Mouse (Mus musculus) left cerebral cortex, postnatal 14 days (tissue): ENCODE data around the gene Rsph14. TPM values are rescaled to one million over a fixed set of nuclear protein-coding genes. Genes with fewer than 3 reads are reported as not detected.

ENCODE experiments used
- DNase-seq, 2 experiments: peaks; one replicate each; pipeline ENCODE4 v3.0.0; 2021 to 2022; ENCODE audit warnings: low spot score in 2 of 2, mixed read lengths in 1 of 2
- intact Hi-C: fragments of 180-260 bp; cut with DNase I; formaldehyde crosslinking; loops from one replicate; pipeline ENCODE4 v1.15.1; 2025
- total RNA-seq, 2 experiments: library from RNA; stranded (reverse); gene quantifications; 2 replicates each; pipeline ENCODE4 v1.2.3; 2021

Gene Rsph14
- total RNA-seq, 2 experiments from 2014 or later, result 0.93 to 1.1 TPM

DNA sequence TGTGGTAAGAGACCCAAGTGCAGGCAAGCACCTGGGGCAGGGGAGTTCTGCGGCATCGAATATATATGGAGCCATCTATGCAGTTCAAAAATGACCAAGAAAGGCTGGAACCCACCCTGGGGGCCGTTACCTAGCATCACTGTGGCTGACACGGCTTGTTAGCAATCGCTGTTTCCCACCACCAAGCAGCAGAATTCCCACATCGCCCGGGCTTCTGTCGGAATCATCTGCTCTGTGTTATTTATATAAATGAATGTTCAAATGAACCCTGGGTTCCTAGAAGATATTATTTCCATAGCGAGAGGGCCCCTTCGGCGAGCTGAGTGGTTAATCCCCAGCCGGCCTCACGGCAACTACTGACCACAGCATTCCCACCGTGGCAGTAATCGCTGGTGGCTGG is 21.7 kb downstream of the Rsph14 start:
- intact Hi-C loops, result no loop called here
- peak; percentile 53 to 61 for DNase-seq

DNA sequence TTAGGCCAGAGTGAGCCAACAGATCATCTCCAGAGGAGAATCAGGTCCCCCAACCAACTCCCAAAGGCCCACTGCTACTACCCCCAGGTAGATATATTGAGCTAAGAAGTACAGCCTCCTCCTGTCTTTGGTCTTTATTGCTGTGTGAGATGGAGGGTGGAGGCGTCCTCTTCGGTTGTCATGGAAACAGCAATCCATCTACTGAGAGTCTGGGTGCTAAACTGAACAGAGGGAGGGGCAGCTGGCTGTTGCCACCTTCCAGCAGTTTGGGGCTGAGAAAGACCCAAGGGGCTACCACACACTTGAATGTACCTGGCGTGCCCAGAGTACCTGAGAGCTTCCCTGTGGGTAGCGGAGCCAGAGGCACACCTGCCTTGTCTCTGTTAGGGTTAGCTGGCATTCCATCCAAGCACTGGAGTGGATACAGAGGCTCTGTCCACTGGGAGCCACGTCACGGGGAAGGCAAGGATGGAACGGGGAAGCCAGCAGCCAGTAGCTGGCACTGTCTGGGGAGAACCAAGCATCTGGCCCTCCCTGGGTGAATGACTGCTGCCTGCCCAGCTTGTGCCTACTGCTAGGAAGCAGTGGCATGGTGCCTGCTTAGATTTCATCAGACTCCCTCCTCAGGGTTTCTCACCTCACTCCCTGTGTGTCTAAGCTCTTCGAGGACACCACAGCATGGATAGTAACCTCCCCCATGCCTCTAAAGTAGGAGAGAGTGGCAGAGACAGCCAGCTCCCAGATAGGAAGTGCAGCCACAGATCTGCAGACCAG is 25.3 kb downstream of the Rsph14 start:
- intact Hi-C loops, result no loop called here
- DNase-seq, result peak; percentile 75 to 92

DNA sequence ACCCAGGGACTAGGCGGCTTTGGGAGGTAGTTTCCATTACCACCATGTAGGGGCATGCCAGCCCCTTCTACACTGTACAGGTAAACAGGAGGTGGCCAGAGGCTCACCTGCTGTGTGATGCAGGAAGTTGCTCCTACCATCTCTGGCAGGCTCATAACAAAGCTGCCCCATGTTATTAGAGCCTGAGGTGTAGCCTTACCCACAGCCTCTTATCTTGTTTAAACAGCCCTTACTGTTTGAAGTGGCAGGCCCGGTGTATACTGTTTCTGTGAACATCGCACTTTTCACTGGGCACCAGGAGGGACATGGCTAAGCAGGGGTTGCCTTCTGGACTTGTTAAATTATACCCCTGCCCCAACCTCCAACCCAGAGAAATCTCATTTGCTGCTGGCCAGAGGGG is 28.3 kb downstream of the Rsph14 start:
- intact Hi-C loops, result no loop called here
- DNase-seq, result no peak

DNA sequence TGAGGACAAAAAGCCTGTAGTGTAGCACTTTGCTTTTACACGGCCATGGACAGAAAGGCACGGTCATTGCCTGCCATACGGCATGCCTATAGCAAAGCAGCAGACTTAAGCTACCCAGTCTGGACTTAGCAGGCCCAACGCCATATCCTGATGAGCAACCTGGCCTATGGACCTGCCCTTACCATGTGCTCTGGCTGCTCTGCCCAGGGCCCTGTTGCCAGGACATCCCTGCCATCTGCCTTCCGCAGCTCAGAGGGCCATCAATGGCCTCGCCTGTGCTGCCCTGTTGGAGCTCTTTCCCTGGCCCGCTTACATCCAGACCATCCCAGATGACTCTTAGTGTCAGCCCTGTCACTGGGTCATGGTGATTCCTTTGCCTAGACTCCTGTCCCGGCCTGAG is 31.0 kb downstream of the Rsph14 start:
- DNase-seq, result no peak
- intact Hi-C loops, result no loop called here

DNA sequence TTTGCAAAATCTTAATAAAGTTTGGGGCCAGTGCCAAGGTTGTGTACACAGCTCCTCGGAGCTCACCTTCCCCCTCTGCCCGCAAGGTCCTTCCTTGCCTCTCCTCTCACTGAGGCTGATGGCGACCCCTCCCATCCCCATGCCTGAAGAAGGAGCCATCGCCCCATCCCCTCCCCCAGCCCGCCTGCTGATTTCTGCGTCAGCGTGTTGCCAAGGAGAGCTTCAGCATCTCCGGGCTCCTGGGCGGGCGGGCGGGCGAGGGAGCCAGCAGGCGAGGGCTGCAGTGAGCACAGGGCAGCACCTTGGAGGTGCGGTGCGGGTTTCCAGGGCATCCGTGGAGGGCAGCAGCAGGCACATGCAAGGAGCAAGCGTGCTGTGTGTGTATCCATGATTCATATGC is 37.0 kb downstream of the Rsph14 start:
- intact Hi-C loops, result no loop called here
- peak; percentile 33 to 63 for DNase-seq

DNA sequence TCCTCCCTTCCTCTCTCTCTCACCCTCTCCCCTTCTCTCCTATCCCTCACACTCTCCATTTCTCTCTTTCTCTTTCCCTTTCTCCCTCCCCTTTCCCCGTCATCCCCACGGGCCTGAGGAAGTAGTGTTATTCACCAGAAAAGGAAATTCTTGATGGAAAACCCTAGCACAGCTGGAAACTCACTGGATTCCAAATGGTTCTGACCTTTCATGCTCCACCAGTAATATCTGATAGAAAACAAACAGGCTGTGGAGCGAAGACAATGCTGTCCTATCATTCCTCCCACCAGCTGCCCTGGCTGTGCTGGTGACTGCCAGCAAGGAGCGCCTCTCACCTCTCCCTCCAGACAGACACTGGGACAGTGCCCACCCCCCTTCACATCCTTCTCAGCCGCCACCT is 37.5 kb downstream of the Rsph14 start:
- intact Hi-C loops, result no loop called here
- DNase-seq, result no peak

DNA sequence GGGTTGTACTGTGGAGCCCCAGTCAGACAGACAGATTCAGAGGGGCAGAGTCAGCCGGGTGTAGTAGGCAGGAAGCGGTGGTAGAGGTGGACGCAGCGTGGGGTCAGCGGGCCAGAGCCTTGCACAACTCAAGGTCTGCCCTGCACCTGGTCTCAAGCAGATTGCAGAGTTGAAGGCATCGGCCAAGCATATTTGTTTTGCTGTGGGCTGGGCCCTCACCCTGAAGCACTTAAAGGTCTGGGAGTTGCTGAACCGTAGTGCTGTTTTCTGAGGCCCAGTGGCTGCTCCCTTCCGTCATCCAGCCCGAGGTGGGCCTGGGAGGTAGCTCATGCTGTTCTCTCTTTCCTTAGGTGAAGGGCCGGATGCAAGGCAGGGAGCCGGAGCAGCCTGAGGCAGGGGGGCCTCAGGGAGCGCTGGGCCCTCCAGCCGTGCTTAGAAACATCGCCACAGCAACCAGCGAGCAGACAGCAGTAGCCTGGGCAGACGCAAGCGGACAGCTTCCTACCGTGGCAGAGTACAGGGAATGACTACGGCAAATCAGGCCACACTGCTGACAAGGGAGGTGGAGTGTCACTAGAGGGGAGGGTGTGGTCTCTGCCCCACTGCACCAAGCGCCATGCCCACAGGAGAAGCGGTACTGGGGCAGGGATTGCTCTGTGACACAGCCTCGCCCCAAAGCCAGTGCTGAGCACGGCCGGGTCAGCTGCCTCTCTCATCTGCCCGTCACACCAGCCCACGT is 41.6 kb downstream of the Rsph14 start:
- intact Hi-C loops, result no loop called here
- DNase-seq, result no peak

DNA sequence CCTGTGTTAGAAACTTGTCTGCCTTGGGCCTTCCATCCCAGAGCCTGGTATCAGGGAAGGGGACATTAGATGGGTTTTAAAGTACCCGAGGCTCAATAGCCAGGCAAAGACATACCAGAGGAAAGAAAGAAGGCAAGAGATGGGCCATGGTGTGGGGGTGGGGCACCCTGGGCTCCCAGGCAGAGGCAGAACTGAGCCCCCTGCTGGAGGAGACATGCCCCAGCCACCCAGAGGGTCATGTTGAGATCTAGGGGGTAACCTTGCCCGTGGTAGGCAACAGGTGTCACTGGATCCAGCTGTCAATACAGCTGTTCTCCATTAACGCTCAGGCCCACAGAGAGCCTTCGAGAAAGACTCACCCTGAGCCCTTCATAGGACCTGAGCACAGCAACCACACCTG is 42.6 kb downstream of the Rsph14 start:
- DNase-seq, result no peak

DNA sequence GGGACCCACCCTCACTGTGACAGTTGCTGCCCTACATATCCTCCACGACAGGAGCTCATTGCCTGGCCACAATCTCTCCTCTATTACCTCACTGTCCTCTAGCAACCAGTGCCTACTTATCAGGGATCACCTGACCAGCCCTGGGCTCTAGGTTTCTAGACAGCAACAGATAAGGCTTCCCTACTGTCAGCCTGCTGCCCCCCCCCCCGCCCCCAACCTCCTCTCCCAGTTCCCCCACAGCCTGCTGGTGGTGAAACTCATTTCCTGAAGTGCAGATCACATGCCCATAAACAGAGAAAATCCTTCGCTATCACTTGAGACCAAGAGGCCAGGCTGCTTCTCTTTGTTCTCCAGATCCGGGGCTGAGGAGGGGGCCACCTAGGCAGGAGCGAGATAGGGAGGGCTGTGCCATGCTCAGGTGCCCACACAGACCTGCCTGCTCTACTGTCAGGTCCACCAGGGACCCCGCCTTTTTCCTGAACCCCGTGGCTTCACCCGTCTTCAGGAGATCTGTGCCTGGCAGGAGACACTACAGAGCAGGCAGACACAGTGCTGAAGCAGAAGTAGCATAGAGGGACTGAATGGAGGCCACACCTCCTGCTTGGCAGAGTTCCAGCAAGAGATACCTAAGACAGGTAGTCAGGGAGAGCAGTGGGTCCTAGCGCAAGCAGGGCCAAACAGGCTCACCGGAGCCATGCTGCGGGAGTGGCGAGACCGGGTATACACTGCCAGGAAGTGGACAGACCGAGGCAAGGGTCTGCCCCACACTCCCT is 44.5 kb downstream of the Rsph14 start:
- intact Hi-C loops, result no loop called here
- DNase-seq, result no peak

More for the DNA sequence above, 42.6 kb downstream of the Rsph14 start:
- intact Hi-C loops, result no loop called here

DNA sequence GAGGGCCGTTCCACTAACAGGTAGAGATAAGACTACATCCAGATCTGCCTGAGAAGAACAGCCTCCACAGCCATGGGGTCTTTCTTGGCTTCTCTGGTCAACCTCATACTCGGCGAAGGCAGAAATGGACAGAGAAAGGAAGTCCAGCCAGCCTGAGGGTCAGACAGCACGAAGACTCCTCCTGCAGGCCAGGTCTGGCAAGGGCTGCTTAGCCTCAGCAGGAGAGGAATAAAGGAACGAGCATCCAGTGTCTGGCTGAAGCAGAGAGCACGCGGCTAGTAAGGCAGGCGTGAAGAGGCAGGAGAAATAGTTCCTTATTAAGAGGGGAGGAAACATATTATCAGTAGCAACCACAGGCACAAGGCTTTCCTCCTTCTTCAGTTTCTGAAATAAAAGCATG is 49.2 kb downstream of the Rsph14 start:
- intact Hi-C loops, result no loop called here
- DNase-seq, result no peak

DNA sequence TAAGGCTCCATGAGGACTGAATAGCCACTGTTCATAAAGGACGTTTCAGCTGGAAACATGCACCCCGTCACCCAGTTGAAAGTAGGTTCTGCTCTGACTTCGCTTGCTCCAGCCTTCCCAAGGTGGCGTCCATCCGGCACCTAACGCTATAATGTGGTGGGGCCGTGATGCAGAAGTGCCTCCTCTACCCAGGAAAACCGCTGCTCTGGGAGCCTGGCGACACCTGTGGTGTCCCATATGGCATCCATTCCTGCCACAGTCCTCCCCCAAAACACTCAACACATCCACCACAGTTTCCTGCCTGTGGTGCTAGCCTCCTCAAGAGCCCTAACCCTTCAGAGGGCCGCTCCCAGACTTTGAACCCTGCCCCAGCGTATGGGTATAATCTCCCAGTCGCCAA is 51.2 kb downstream of the Rsph14 start:
- intact Hi-C loops, result no loop called here
- DNase-seq, result no peak

DNA sequence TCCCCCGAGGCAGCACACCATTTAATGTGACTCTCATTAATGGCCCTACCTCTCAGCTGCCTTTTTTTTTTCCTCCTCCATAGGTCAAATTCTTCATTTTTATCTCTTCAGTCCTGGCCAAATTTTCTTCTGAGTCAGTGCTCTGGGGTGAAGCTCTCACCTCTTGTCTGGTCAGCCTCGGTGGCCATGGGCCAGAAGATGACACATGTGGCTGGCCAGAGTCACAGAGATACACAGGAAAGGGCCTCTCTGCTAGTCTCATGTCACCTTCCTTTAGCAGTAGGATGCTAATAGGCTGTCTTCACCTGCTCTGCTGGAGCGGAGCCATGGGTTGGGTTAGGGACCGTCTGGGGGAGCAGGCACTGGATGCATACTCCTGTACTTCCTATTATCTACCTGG is 54.3 kb downstream of the Rsph14 start:
- intact Hi-C loops, result no loop called here
- no peak for DNase-seq

DNA sequence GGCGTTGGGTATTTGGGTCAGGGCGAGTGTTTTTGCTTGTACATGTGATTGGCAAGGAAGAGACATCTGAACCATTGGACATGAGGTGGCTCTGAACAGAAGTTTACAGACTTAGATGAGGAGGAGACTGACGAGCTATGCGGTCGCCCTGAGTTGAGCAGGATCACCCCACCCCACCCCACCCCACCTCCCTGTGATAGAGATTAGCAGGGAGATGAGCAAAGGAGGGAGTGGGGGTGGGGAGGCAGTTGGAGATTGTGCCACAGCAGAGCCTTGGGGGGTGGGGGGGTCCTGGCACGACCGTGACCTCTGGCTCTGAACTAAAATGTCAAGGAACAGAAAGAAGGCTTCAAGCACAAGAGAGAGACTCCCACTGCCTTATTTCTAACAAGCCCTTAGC is 56.0 kb downstream of the Rsph14 start:
- intact Hi-C loops, result no loop called here
- no peak for DNase-seq

DNA sequence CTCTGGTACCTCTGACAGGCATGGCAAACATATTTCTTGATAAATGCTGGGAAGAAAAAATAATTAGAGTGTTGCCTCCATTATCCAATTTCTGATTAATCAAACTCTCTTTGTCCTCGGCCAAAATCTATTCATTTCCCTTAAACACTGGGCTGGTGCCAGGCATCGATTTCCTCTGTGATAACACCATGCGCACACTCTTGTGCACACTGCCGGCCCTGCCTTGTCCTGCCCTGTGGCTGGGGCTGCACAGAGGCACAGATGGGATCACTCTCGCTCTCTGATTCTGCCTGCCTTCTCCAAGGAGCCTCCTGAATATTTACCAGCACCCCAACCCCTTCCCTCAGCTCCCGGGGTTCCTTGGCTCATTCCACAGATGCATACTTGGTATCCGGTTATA is 56.8 kb downstream of the Rsph14 start:
- intact Hi-C loops, result no loop called here
- no peak for DNase-seq

DNA sequence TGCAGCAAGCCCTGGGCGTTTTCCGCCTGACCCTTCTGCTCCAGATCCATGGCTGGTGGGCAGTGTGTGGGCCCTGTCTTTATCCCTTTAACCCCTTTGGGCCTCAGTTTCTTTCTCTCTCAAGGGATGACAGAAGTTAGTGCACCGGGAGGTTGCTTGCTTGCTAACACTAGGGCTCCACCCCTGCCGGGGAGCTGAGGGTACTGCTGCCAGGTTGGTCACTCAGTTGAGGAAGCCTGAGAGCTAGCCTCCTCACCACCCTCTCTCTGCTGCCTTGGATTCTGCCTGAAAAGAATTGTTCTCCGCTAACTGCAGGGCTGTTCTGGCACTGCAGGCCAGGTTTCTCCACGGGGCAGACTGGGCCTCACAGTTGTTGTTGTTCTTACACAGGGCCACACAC is 59.4 kb downstream of the Rsph14 start:
- intact Hi-C loops, result no loop called here
- DNase-seq, result no peak

DNA sequence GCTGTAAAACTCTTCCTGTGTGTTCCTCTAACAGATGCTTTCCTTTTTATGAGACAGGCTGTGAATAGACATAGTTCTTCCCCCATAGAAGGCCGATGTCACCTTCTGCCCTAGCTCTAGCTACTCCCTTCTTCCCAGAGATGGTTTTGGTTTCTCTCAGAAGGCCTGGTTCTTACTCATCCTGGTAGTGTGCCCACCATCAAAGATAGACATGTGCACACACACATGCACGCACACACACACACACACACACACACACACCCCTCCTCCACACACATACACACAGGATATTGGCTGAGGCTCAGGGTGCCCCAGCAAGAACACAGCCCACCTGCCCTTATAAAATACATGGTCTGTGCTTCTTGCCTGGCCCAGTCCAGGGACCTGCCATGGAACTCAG is 63.1 kb downstream of the Rsph14 start:
- intact Hi-C loops, result loop anchor here (5.0 kb wide), 1 partner anchor 53 kb away; no protein-coding TSS in a partner anchor
- DNase-seq, result no peak

DNA sequence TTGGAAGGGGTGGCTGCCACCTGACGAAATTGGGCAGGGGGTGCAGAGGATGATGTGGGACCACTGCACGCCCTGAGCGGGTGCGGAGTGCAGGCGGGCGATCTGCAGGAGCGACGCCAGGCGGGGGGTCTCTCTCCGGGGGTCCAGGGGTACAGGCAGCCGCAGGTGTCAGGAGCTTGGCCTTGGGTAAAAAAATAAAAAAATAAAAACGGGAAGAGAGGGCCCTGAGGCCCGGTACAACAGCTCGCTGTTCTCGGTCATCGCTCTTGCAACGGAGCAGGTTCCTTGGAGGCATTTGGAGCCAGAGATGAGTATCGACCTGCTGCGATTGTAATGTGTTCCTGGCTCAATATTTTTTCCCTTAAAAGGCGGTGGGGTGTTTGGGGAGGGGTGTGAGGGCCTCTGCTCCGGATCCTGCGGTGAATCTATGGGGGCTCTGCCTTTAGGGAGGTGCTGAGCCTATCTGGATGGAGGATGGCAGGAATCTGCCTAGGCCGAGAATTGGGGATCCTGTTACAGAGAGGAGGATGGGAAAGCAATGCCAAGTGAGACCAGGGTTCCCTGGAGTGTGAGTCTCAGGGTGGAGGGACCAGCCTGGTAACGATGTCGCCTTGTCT is 64.6 kb downstream of the Rsph14 start:
- intact Hi-C loops, result loop anchor here (5.0 kb wide), 1 partner anchor 55 kb away; no protein-coding TSS in a partner anchor
- DNase-seq, result no peak

DNA sequence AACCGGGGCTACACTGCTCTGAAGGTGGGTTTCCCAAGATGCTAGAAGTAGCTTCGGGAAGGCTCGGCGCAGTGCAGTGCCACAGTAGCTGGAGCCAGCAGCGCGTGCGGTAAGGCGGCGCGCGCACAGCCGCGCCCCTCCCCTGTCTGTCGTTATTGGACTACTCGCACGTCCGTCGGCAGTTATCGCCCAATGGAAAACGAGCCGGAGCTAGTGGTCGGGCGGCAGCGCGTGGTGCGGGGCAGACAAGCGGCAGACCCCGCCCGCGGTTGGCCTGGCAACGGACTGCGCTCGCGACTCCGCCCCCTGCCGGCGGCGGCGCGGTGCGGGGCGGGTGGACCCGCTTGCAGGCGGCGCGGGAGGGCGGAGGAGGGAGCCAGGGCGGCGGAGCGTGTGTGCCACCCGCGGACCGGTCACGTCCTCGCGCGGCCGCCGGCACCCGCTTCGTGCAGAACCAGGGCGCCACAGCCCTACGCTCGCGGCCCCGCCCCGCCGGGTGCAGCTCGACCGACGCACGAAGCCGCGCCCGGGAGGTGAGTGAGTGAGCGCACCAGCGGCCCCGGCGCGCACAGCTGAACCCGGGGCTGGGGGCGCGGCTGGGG is 65.4 kb downstream of the Rsph14 start, which contains the start of gene Gnaz:
TSS of gene Gnaz (plus strand) at position 328 of the 602 bp plus-strand sequence.
- intact Hi-C loops, result loop anchor here (5.0 kb wide), 1 partner anchor 55 kb away; no protein-coding TSS in a partner anchor
- peak; percentile 99 for DNase-seq

DNA sequence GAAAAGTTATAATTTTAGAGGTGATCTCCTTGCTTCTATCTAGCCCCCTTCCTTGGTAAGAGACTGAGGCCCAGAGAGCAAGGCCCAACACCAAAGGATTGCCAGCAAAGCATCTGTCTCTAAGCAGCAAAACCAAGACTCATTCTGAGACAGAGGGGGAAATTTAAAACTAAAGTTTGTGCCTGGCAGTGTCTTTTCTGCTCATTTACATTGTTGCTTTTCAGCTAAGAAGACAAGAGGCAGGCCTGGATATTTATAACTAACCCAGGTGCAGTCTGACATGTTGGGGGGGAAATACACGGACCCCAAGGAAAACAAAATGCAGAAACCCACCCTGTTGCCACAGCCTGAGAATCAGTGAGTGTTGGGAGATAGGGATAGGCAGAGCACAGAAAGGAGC is 68.0 kb downstream of the Rsph14 start:
- no peak for DNase-seq
- intact Hi-C loops, result no loop called here
